8 mouse cellular contexts compared by ENCODE assay signal in genomic region chr6:47830104-47831078, GRCm38 (mm10). TPM values are rescaled to one million over a fixed set of nuclear protein-coding genes. Genes with fewer than 3 reads are reported as not detected.
DNase-seq lines count a peak whose midpoint lies in the region; ATAC-seq and TF ChIP-seq lines count a peak whose summit lies in the region.

TSS of gene Zfp786 (minus strand) at chr6:47830867.

- peaks cover 9% of the 10 kb centered on the region; the same call in 1 of the 2 replicates for H3K4me1 ChIP-seq in hindbrain, embryonic 14.5 days (replicated peaks; ENCODE audit: control insufficient read depth, insufficient read depth, low read length)

- no peak for TF ChIP-seq CTCF in Patski (IDR thresholded peaks at IDR 0.05)

- no peaks in the 10 kb centered on the region for H3K9me3 ChIP-seq in hindbrain, embryonic 14.5 days (ENCODE audit: control insufficient read depth, low read length)

- no peak for DNase-seq in Patski (ENCODE audit: low read depth, low spot score)
- peak; percentile 98 to 99 for DNase-seq in cerebellum, postnatal 14 days
- peak; percentile 79 to 90 for DNase-seq in frontal cortex, postnatal 25 days (ENCODE audit: low spot score in 2 of 2)
- peak; percentile 94 for DNase-seq in hindbrain, embryonic 14.5 days (ENCODE audit: low spot score)
- DNase-seq in layer of hippocampus, postnatal 36 days, result peak; percentile 88 to 90
- DNase-seq in lung, postnatal 25 days (ENCODE audit: low spot score), result peak; percentile 93
- peak; percentile 89 for DNase-seq in retina, adult 2 months (ENCODE audit: low read depth, low spot score)
- DNase-seq in thymus, postnatal 25 days, result peak; percentile 94

- peak within 1 kb of the TSS; percentile 60 for H3K4me2 ChIP-seq in hindbrain, embryonic 14.5 days (replicated peaks)

- POLR2A ChIA-PET in Patski (lab: Charles Lee), result interaction anchor here (0.6 to 1.0 kb wide), 2 partner anchors 35 to 37 kb away, joined by 3 read pairs; no protein-coding TSS in a partner anchor

- peak; percentile 72 for ATAC-seq in Patski
- peak; percentile 95 for ATAC-seq in hindbrain, embryonic 14.5 days (ENCODE audit: low FRiP score)

- H3K36me3 ChIP-seq in hindbrain, embryonic 14.5 days (replicated peaks; ENCODE audit: control insufficient read depth, insufficient read depth), result peaks cover 13% of the 10 kb centered on the region

- CTCF ChIA-PET in Patski (lab: Charles Lee), result interaction anchor here (1.2 kb wide), 1 partner anchor 26 kb away, joined by 3 read pairs; no protein-coding TSS in a partner anchor

- H3K27me3 ChIP-seq in Patski, result no peaks in the 10 kb centered on the region
- no peaks in the 10 kb centered on the region for H3K27me3 ChIP-seq in hindbrain, embryonic 14.5 days (ENCODE audit: control insufficient read depth, insufficient read depth, low read length)

- peak within 1 kb of the TSS; percentile 77 for H3K4me3 ChIP-seq in hindbrain, embryonic 14.5 days (replicated peaks; ENCODE audit: low read length)

- 2% methylated on average over 59 of the region's 64 CpGs for WGBS in hindbrain, embryonic 14.5 days

- peak within 1 kb of the TSS; percentile 94 for H3K27ac ChIP-seq in hindbrain, embryonic 14.5 days

- in situ Hi-C loops in Patski (cut with MboI; ENCODE audit: low pct_unique_long_range_greater_than_20kb), result no loop called here

- peak within 1 kb of the TSS; percentile 84 for H3K9ac ChIP-seq in hindbrain, embryonic 14.5 days

RNA-seq across cellular contexts. Expression of gene Zfp786, which starts in this region (rescaled TPM):
- polyA plus RNA-seq in Patski (2021), result 0.82 TPM
- 13.6 and 13.7 TPM in 2 replicates for polyA plus RNA-seq in hindbrain, embryonic 14.5 days (2014; fragmentation: Nextera tagmentation; extraction: Ambion mirVana)
- 1 to 10 TPM; 5.3 to 7.3 TPM for total RNA-seq in layer of hippocampus, postnatal 36 days (2021)

Comparison
In these comparisons a context has a peak if more than half of its experiments do, and no peak if none do; other contexts are left out.
1. Peak in ATAC-seq in Patski; RNA of the gene not detected or under 1 TPM.